ENCODE assay signal across 12 mouse cellular contexts in the genomic region with DNA sequence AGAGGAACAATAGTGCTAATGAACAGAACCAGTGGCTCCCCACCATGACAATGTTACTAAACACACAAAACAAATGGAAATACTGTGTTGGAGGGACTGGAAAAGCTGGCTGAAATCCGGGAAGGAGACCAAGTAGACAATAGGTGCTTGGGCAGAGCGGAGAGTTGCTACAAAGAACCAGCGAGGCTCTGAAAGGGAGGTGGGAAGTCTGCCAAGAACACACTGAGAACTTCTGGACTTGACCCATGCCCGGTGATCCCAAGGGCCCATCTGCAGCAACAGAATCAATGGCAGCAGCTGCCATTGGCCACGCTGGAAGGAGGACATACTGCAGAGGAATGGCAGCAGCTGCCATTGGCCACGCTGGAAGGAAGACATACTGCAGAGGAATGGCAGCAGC. TPM values are rescaled to one million over a fixed set of nuclear protein-coding genes. Genes with fewer than 3 reads are reported as not detected.
DNase-seq lines count a peak whose midpoint lies in the region; ATAC-seq and TF ChIP-seq lines count a peak whose summit lies in the region.
"Had no signal": no experiment of that assay in that cellular context is flagged by ENCODE, and none has a peak within 500 bp of the region (broad histone marks: within the 10 kb centered on the region; RNA-seq: fewer than 3 reads in every experiment).

No protein-coding gene starts in this region.

- peak; percentile 43 for DNase-seq in forebrain, postnatal 0 days
- peak; percentile 20 to 23 for DNase-seq in left cerebral cortex, adult 18-20 months (ENCODE audit: low spot score in 2 of 2)
- DNase-seq in left cerebral cortex, adult 2 months (ENCODE audit: extremely low spot score in 1 of 2, low spot score in 2 of 2) = no peak
- DNase-seq in adrenal gland, postnatal 25 days = peak; percentile 32
- DNase-seq in layer of hippocampus, postnatal 10 days (ENCODE audit: low spot score in 2 of 2) = peak; percentile 42 to 56
- DNase-seq in gastrocnemius, adult 8-10 months (ENCODE audit: low spot score in 2 of 2) = no peak
- no peak for DNase-seq in lung, postnatal 0 days (ENCODE audit: low spot score)

- no peak overlapping the region for H3K9ac ChIP-seq in forebrain, postnatal 0 days
- H3K9ac ChIP-seq in forebrain, embryonic 12.5 days = no peak overlapping the region
- H3K9ac ChIP-seq in lung, postnatal 0 days (replicated peaks; ENCODE audit: low read depth) = no peak overlapping the region
- H3K9ac ChIP-seq: heart, embryonic 13.5 days; lung, embryonic 15.5 days; neural tube, embryonic 15.5 days had no signal

- H3K4me3 ChIP-seq in forebrain, postnatal 0 days (ENCODE audit: low read depth, low read length) = no peak overlapping the region
- no peak overlapping the region for H3K4me3 ChIP-seq in forebrain, embryonic 12.5 days (replicated peaks)
- H3K4me3 ChIP-seq in left cerebral cortex, adult 2 months = no peak overlapping the region
- H3K4me3 ChIP-seq in lung, postnatal 0 days (ENCODE audit: low read depth, low read length) = no peak overlapping the region
- H3K4me3 ChIP-seq: heart, embryonic 13.5 days; lung, embryonic 15.5 days; neural tube, embryonic 15.5 days had no signal

- peak; percentile 50 for ATAC-seq in forebrain, postnatal 0 days
- ATAC-seq in forebrain, embryonic 12.5 days (ENCODE audit: low FRiP score) = no peak
- no peak for ATAC-seq in lung, postnatal 0 days

- no peaks in the 10 kb centered on the region for H3K9me3 ChIP-seq in forebrain, postnatal 0 days (ENCODE audit: low read length)
- H3K9me3 ChIP-seq in forebrain, embryonic 12.5 days = no peaks in the 10 kb centered on the region
- no peaks in the 10 kb centered on the region for H3K9me3 ChIP-seq in lung, postnatal 0 days (ENCODE audit: low read length)
- H3K9me3 ChIP-seq: heart, embryonic 13.5 days; lung, embryonic 15.5 days; neural tube, embryonic 15.5 days had no signal

- intact Hi-C loops in left cerebral cortex, adult 2 months (cut with DNase I) = no loop called here

- TF ChIP-seq CTCF in forebrain, postnatal 0 days (IDR thresholded peaks at IDR 0.05; ENCODE audit: low read depth) = no peak
- TF ChIP-seq CTCF in left cerebral cortex, adult 2 months (IDR thresholded peaks at IDR 0.05) = no peak
- TF ChIP-seq CTCF in lung, postnatal 0 days (IDR thresholded peaks at IDR 0.05) = no peak

- no peak for TF ChIP-seq EP300 in lung, postnatal 0 days (IDR thresholded peaks at IDR 0.05)

- no peaks in the 10 kb centered on the region for H3K36me3 ChIP-seq in forebrain, postnatal 0 days (ENCODE audit: insufficient read depth)
- no peaks in the 10 kb centered on the region for H3K36me3 ChIP-seq in forebrain, embryonic 12.5 days (replicated peaks)
- no peaks in the 10 kb centered on the region for H3K36me3 ChIP-seq in lung, postnatal 0 days (ENCODE audit: insufficient read depth, low read length)
- H3K36me3 ChIP-seq: lung, embryonic 15.5 days; neural tube, embryonic 15.5 days had no signal

- no peaks in the 10 kb centered on the region for H3K4me1 ChIP-seq in forebrain, postnatal 0 days (ENCODE audit: insufficient read depth)
- no peaks in the 10 kb centered on the region for H3K4me1 ChIP-seq in forebrain, embryonic 12.5 days
- no peaks in the 10 kb centered on the region for H3K4me1 ChIP-seq in lung, postnatal 0 days (ENCODE audit: insufficient read depth, low read depth, low read length)
- H3K4me1 ChIP-seq: heart, embryonic 13.5 days; lung, embryonic 15.5 days; neural tube, embryonic 15.5 days had no signal

- no peak overlapping the region for H3K4me2 ChIP-seq in forebrain, postnatal 0 days (ENCODE audit: low read depth)
- H3K4me2 ChIP-seq in forebrain, embryonic 12.5 days = no peak overlapping the region
- no peak overlapping the region for H3K4me2 ChIP-seq in lung, postnatal 0 days (replicated peaks; ENCODE audit: low read depth, low read length)
- H3K4me2 ChIP-seq: heart, embryonic 13.5 days; lung, embryonic 15.5 days; neural tube, embryonic 15.5 days had no signal

- 16% methylated on average over 5 of the region's 6 CpGs for WGBS in forebrain, postnatal 0 days
- 74% methylated on average over 6 of the region's 6 CpGs for WGBS in forebrain, embryonic 12.5 days
- WGBS in lung, postnatal 0 days = 62% methylated on average over 6 of the region's 6 CpGs

- H3K27me3 ChIP-seq in forebrain, postnatal 0 days (ENCODE audit: insufficient read depth, low read length) = no peaks in the 10 kb centered on the region
- H3K27me3 ChIP-seq in forebrain, embryonic 12.5 days = no peaks in the 10 kb centered on the region
- H3K27me3 ChIP-seq in lung, postnatal 0 days (replicated peaks; ENCODE audit: insufficient read depth, low read length) = no peaks in the 10 kb centered on the region
- H3K27me3 ChIP-seq: CH12.LX; heart, embryonic 13.5 days; lung, embryonic 15.5 days; neural tube, embryonic 15.5 days had no signal

- no peak overlapping the region for H3K27ac ChIP-seq in forebrain, postnatal 0 days (ENCODE audit: low read depth, low read length)
- H3K27ac ChIP-seq in forebrain, embryonic 12.5 days = no peak overlapping the region
- H3K27ac ChIP-seq in left cerebral cortex, adult 2 months = no peak overlapping the region
- no peak overlapping the region for H3K27ac ChIP-seq in lung, postnatal 0 days (ENCODE audit: low read length)
- H3K27ac ChIP-seq: heart, embryonic 13.5 days; lung, embryonic 15.5 days; neural tube, embryonic 15.5 days had no signal

RNA-seq across cellular contexts. Expression of gene Dhx9, which starts 18.8 kb away (rescaled TPM):
- total RNA-seq in forebrain, postnatal 0 days (2014; rRNA removed) = 95.4 and 109 TPM in 2 replicates
- polyA plus RNA-seq in forebrain, postnatal 0 days (2015; fragmentation: Nextera tagmentation; extraction: Ambion mirVana) = 25.0 and 32.0 TPM in 2 replicates
- 51.1 and 58.9 TPM in 2 replicates for polyA plus RNA-seq in forebrain, embryonic 12.5 days (2016; fragmentation: Nextera tagmentation; extraction: Ambion mirVana)
- total RNA-seq in left cerebral cortex, adult 18-20 months (2021) = 10 to 100 TPM; 96.1 to 99.8 TPM
- 100 to 1,000 TPM in 1 of 2 experiments, 10 to 100 TPM in 1; 95.3 to 102 TPM for total RNA-seq in left cerebral cortex, adult 2 months (2021)
- total RNA-seq in adrenal gland, postnatal 25 days (2021) = 116 and 128 TPM in 2 replicates
- 100 to 1,000 TPM; 132 to 140 TPM for total RNA-seq in layer of hippocampus, postnatal 10 days (2021)
- total RNA-seq in gastrocnemius, adult 8-10 months (2022) = 10 to 100 TPM; 18.8 to 23.4 (median 20.3) TPM
- polyA plus RNA-seq in lung, postnatal 0 days (2015; fragmentation: Nextera tagmentation; extraction: Ambion mirVana) = 14.0 and 16.3 TPM in 2 replicates

RNA-seq across cellular contexts. Expression of gene Npl, which starts 43.6 kb away (rescaled TPM):
- 9.5 TPM in 2 replicates for total RNA-seq in forebrain, postnatal 0 days (2014; rRNA removed)
- polyA plus RNA-seq in forebrain, postnatal 0 days (2015; fragmentation: Nextera tagmentation; extraction: Ambion mirVana) = 9.3 and 10.2 TPM in 2 replicates
- polyA plus RNA-seq in forebrain, embryonic 12.5 days (2016; fragmentation: Nextera tagmentation; extraction: Ambion mirVana) = 10.9 and 11.1 TPM in 2 replicates
- 1 to 10 TPM; 5.3 to 5.4 TPM for total RNA-seq in left cerebral cortex, adult 18-20 months (2021)
- 1 to 10 TPM; 5.4 to 6.0 TPM for total RNA-seq in left cerebral cortex, adult 2 months (2021)
- total RNA-seq in adrenal gland, postnatal 25 days (2021) = 11.3 and 12.7 TPM in 2 replicates
- 1 to 10 TPM; 6.6 TPM for total RNA-seq in layer of hippocampus, postnatal 10 days (2021)
- 1 to 10 TPM; 1.6 to 2.7 (median 1.8) TPM for total RNA-seq in gastrocnemius, adult 8-10 months (2022)
- 4.0 and 4.9 TPM in 2 replicates for polyA plus RNA-seq in lung, postnatal 0 days (2015; fragmentation: Nextera tagmentation; extraction: Ambion mirVana)

Comparison
In these comparisons a context has a peak if more than half of its experiments do, and no peak if none do; other contexts are left out.
1. DNase-seq: peak in forebrain, postnatal 0 days (single experiment), left cerebral cortex, adult 18-20 months (2 of 2), adrenal gland, postnatal 25 days (single experiment) and layer of hippocampus, postnatal 10 days (2 of 2); none in left cerebral cortex, adult 2 months (0 of 2), gastrocnemius, adult 8-10 months (0 of 2) and lung, postnatal 0 days (single experiment).